Mouse (Mus musculus) effector memory CD4-positive, alpha-beta T cell, adult 7 months (primary cell): ENCODE data around the gene Krtap11-1. TPM values are rescaled to one million over a fixed set of nuclear protein-coding genes. Genes with fewer than 3 reads are reported as not detected.

Experiments
- polyA plus RNA-seq: library from polyadenylated mRNA; unstranded; fragments of 100-300 nt; shearing (Covaris generic); gene quantifications from one replicate; pipeline ENCODE4 v1.2.1, GENCODE M21; 2017

Krtap11-1 gene
- polyA plus RNA-seq, result not detected

DNA sequence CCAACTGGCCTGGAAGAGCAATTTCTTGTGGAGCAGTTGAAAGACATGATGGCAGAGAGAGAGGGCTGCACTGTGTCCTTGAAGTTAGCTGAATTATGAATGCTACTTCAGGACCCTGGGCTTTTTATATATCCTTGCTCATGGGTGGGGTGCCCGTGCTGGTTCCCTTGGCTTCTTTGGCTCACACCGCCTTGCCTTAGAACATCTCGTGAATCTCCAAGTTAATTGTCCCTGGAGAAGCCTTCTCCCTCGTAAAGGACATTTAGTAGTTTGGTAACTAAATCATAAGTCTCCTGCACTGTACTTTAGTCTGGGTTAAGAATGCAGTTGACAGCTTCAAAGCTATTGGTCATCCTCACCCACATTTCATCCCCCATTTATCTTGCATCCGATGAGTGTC, at the start of gene Krtap11-1:
Gene Krtap11-1, minus strand, starts transcription at position 101 of the 400 bp plus-strand sequence.

Other genes with a start within 250 kb of the Krtap11-1 start
- gene Krtap21-1, start 167.3 kb downstream of the Krtap11-1 start, polyA plus RNA-seq, result not detected
- not detected for gene Krtap6-2, start 151.1 kb downstream of the Krtap11-1 start, polyA plus RNA-seq
- gene Krtap8-1, start 83.2 kb downstream of the Krtap11-1 start, polyA plus RNA-seq, result not detected
- gene Krtap7-1, start 62.9 kb downstream of the Krtap11-1 start, polyA plus RNA-seq, result not detected